Mouse (Mus musculus) liver, embryonic 14.5 days (tissue): ENCODE measurements around the gene Shc2.

Source experiments
- CTCF ChIP-seq: IDR thresholded peaks from 2 replicates; pipeline ENCODE4 v1.5.1; 2016; ENCODE audit warnings: antibody characterized with exemption, low read depth, control low read depth
- EP300 ChIP-seq: IDR thresholded peaks from 2 replicates; pipeline ENCODE4 v1.6.1; 2016; ENCODE audit warnings: antibody characterized with exemption, low read depth

- TF ChIP-seq CTCF (no peak), EP300 (no peak)
Observed at GRCm38 (mm10) chr10:79665051-79665450, 27.3 kb upstream of the Shc2 start.
